Mouse (Mus musculus): ENCODE measurements around the gene Ehd4. TPM values are rescaled to one million over a fixed set of nuclear protein-coding genes. Genes with fewer than 3 reads are reported as not detected.

Ehd4 gene
- polyA plus RNA-seq, 1 experiment from 2014 or later, result 27.5 TPM

- no peak for DNase-seq (ENCODE audit: low spot score)
Observed at GRCm38 (mm10) chr2:120158846-120159245, 4.4 kb upstream of the Ehd4 start.

GRCm38 (mm10) chr2:120158016-120158415 is 3.6 kb upstream of the Ehd4 start:
- Histone ChIP-seq H3K4me3 (no peak overlapping the region), H3K27ac (no peak overlapping the region), H3K4me1 (peaks cover 19% of the 10 kb centered on the region), H3K36me3 (no peaks in the 10 kb centered on the region), H3K9me3 (replicated peaks) (no peaks in the 10 kb centered on the region), H3K27me3 (ENCODE audit: low read depth, poor library complexity, severe bottlenecking) (peaks cover 7% of the 10 kb centered on the region)
- WGBS, result 66% methylated on average over 5 of the region's 5 CpGs
- no peak for DNase-seq (ENCODE audit: low spot score)

More at GRCm38 (mm10) chr2:120158846-120159245, 4.4 kb upstream of the Ehd4 start:
- Histone ChIP-seq H3K36me3 (no peaks in the 10 kb centered on the region), H3K4me3 (no peak overlapping the region), H3K27me3 (ENCODE audit: low read depth, poor library complexity, severe bottlenecking) (peaks cover 2% of the 10 kb centered on the region; the same call in 1 of the 2 replicates), H3K4me1 (peaks cover 12% of the 10 kb centered on the region), H3K9me3 (replicated peaks) (no peaks in the 10 kb centered on the region), H3K27ac (no peak overlapping the region)
- 33% methylated on average over 1 of the region's 1 CpGs for WGBS

GRCm38 (mm10) chr2:120157606-120158005 is 3.2 kb upstream of the Ehd4 start:
- H3K4me1 ChIP-seq, result peaks cover 19% of the 10 kb centered on the region
- 58% methylated on average over 2 of the region's 2 CpGs for WGBS

GRCm38 (mm10) chr2:120153586-120154360 is 633 bp downstream of the Ehd4 start:
- DNase-seq (ENCODE audit: low spot score), result peak; percentile 52
- no peaks in the 10 kb centered on the region for H3K36me3 ChIP-seq
- peak overlapping the region; percentile 80 for H3K27ac ChIP-seq
- peak overlapping the region; percentile 77 for H3K4me3 ChIP-seq
- H3K27me3 ChIP-seq (ENCODE audit: low read depth, poor library complexity, severe bottlenecking), result peaks cover 7% of the 10 kb centered on the region
- H3K9me3 ChIP-seq (replicated peaks), result no peaks in the 10 kb centered on the region
- H3K4me1 ChIP-seq, result peaks cover 16% of the 10 kb centered on the region
- 3% methylated on average over 38 of the region's 38 CpGs for WGBS

More at GRCm38 (mm10) chr2:120157606-120158005, 3.2 kb upstream of the Ehd4 start:
- no peak for DNase-seq (ENCODE audit: low spot score)
- no peaks in the 10 kb centered on the region for H3K36me3 ChIP-seq
- H3K9me3 ChIP-seq (replicated peaks), result no peaks in the 10 kb centered on the region
- no peak overlapping the region for H3K4me3 ChIP-seq
- no peak overlapping the region for H3K27ac ChIP-seq
- peaks cover 7% of the 10 kb centered on the region for H3K27me3 ChIP-seq (ENCODE audit: low read depth, poor library complexity, severe bottlenecking)

GRCm38 (mm10) chr2:120150571-120150970 is 3.8 kb downstream of the Ehd4 start:
- Histone ChIP-seq H3K4me1 (peaks cover 16% of the 10 kb centered on the region), H3K27me3 (ENCODE audit: low read depth, poor library complexity, severe bottlenecking) (peaks cover 7% of the 10 kb centered on the region), H3K27ac (no peak overlapping the region), H3K4me3 (no peak overlapping the region), H3K9me3 (replicated peaks) (no peaks in the 10 kb centered on the region), H3K36me3 (no peaks in the 10 kb centered on the region)
- WGBS, result 90% methylated on average over 3 of the region's 3 CpGs
- no peak for DNase-seq (ENCODE audit: low spot score)

- no peak overlapping the region for H3K4me3 ChIP-seq
- H3K27me3 ChIP-seq (ENCODE audit: low read depth, poor library complexity, severe bottlenecking), result peaks cover 7% of the 10 kb centered on the region
- DNase-seq (ENCODE audit: low spot score), result no peak
- WGBS, result 90% methylated on average over 7 of the region's 7 CpGs
- peaks cover 11% of the 10 kb centered on the region for H3K4me1 ChIP-seq
- no peak overlapping the region for H3K27ac ChIP-seq
- no peaks in the 10 kb centered on the region for H3K9me3 ChIP-seq (replicated peaks)
- no peaks in the 10 kb centered on the region for H3K36me3 ChIP-seq
Observed at GRCm38 (mm10) chr2:120149634-120150033, 4.8 kb downstream of the Ehd4 start.

- WGBS, result 86% methylated on average over 3 of the region's 3 CpGs
- no peak for DNase-seq (ENCODE audit: low spot score)
Observed at GRCm38 (mm10) chr2:120147999-120148398, 6.4 kb downstream of the Ehd4 start.

GRCm38 (mm10) chr2:120147364-120147763 is 7.0 kb downstream of the Ehd4 start:
- WGBS, result 52% methylated on average over 2 of the region's 2 CpGs
- H3K27me3 ChIP-seq (ENCODE audit: low read depth, poor library complexity, severe bottlenecking), result no peaks in the 10 kb centered on the region
- H3K36me3 ChIP-seq, result no peaks in the 10 kb centered on the region
- no peak overlapping the region for H3K4me3 ChIP-seq
- H3K9me3 ChIP-seq (replicated peaks), result no peaks in the 10 kb centered on the region
- DNase-seq (ENCODE audit: low spot score), result no peak
- no peaks in the 10 kb centered on the region for H3K4me1 ChIP-seq
- no peak overlapping the region for H3K27ac ChIP-seq

More at GRCm38 (mm10) chr2:120147999-120148398, 6.4 kb downstream of the Ehd4 start:
- Histone ChIP-seq H3K27me3 (ENCODE audit: low read depth, poor library complexity, severe bottlenecking) (no peaks in the 10 kb centered on the region), H3K4me3 (no peak overlapping the region), H3K36me3 (no peaks in the 10 kb centered on the region), H3K27ac (no peak overlapping the region), H3K9me3 (replicated peaks) (no peaks in the 10 kb centered on the region), H3K4me1 (no peaks in the 10 kb centered on the region)

GRCm38 (mm10) chr2:120146543-120146942 is 7.9 kb downstream of the Ehd4 start:
- Histone ChIP-seq H3K27me3 (ENCODE audit: low read depth, poor library complexity, severe bottlenecking) (no peaks in the 10 kb centered on the region), H3K36me3 (no peaks in the 10 kb centered on the region), H3K27ac (no peak overlapping the region), H3K9me3 (replicated peaks) (no peaks in the 10 kb centered on the region), H3K4me3 (no peak overlapping the region), H3K4me1 (no peaks in the 10 kb centered on the region)
- WGBS, result 73% methylated on average over 2 of the region's 2 CpGs
- no peak for DNase-seq (ENCODE audit: low spot score)

- Histone ChIP-seq H3K9me3 (replicated peaks) (no peaks in the 10 kb centered on the region), H3K27me3 (ENCODE audit: low read depth, poor library complexity, severe bottlenecking) (no peaks in the 10 kb centered on the region), H3K36me3 (no peaks in the 10 kb centered on the region), H3K4me1 (no peaks in the 10 kb centered on the region), H3K4me3 (no peak overlapping the region), H3K27ac (no peak overlapping the region)
- 89% methylated on average over 4 of the region's 4 CpGs for WGBS
- no peak for DNase-seq (ENCODE audit: low spot score)
Observed at GRCm38 (mm10) chr2:120144390-120144789, 10.0 kb downstream of the Ehd4 start.

GRCm38 (mm10) chr2:120142336-120142735 is 12.1 kb downstream of the Ehd4 start:
- H3K27ac ChIP-seq, result no peak overlapping the region
- 86% methylated on average over 5 of the region's 5 CpGs for WGBS

GRCm38 (mm10) chr2:120141671-120142070 is 12.7 kb downstream of the Ehd4 start:
- Histone ChIP-seq H3K27ac (no peak overlapping the region), H3K36me3 (no peaks in the 10 kb centered on the region), H3K27me3 (ENCODE audit: low read depth, poor library complexity, severe bottlenecking) (no peaks in the 10 kb centered on the region), H3K4me3 (no peak overlapping the region), H3K9me3 (replicated peaks) (no peaks in the 10 kb centered on the region), H3K4me1 (no peaks in the 10 kb centered on the region)
- WGBS, result 87% methylated on average over 1 of the region's 1 CpGs
- DNase-seq (ENCODE audit: low spot score), result no peak

More at GRCm38 (mm10) chr2:120142336-120142735, 12.1 kb downstream of the Ehd4 start:
- no peak for DNase-seq (ENCODE audit: low spot score)
- Histone ChIP-seq H3K27me3 (ENCODE audit: low read depth, poor library complexity, severe bottlenecking) (no peaks in the 10 kb centered on the region), H3K4me1 (no peaks in the 10 kb centered on the region), H3K4me3 (no peak overlapping the region), H3K9me3 (replicated peaks) (no peaks in the 10 kb centered on the region), H3K36me3 (no peaks in the 10 kb centered on the region)

GRCm38 (mm10) chr2:120140326-120140725 is 14.1 kb downstream of the Ehd4 start:
- no peak for DNase-seq (ENCODE audit: low spot score)
- H3K4me1 ChIP-seq, result no peaks in the 10 kb centered on the region
- no peaks in the 10 kb centered on the region for H3K36me3 ChIP-seq
- 81% methylated on average over 5 of the region's 5 CpGs for WGBS
- H3K27me3 ChIP-seq (ENCODE audit: low read depth, poor library complexity, severe bottlenecking), result no peaks in the 10 kb centered on the region
- no peaks in the 10 kb centered on the region for H3K9me3 ChIP-seq (replicated peaks)
- H3K4me3 ChIP-seq, result no peak overlapping the region
- no peak overlapping the region for H3K27ac ChIP-seq
